Mouse (Mus musculus) heart, postnatal 4 days (tissue): ENCODE data around the gene Yipf1. TPM values are rescaled to one million over a fixed set of nuclear protein-coding genes. Genes with fewer than 3 reads are reported as not detected.
"Not testable (repeated sequence)": the region's sequence is repeated elsewhere in the genome, so short reads cannot be mapped to it uniquely, and the experiment has no call there.

Source experiments
- DNase-seq: peaks from one replicate; pipeline ENCODE4 v3.0.0; 2021
- total RNA-seq, 2 experiments: library from RNA; stranded (reverse); gene quantifications; 2 replicates each; pipeline ENCODE4 v1.2.3; 2021

Yipf1 gene
- total RNA-seq, 2 experiments from 2014 or later: 28.0 to 32.3 TPM

DNA sequence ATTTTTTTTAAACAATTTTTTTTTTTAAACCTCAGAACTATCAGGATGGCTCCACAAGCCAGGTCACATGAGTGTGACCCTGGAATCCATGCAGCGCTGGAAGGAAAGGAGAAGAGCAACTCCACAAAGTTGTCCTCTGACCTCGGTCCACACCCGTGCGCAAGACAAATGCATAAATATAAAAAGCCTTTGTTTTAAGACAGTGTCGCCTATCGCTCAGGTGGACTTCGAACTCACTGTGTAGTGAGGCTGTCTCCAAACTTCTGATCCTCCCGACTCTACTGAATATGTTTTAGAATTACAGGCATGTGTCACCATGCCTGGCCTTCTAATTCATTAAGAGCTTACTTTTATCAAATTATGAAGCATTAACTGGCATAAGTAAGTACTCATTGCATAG, 14.4 kb downstream of the Yipf1 start:
- DNase-seq: no peak

GRCm38 (mm10) chr4:107333514-107333913, 19.4 kb downstream of the Yipf1 start:
- no peak for DNase-seq

- no peak for DNase-seq
Observed at GRCm38 (mm10) chr4:107336356-107336755, 22.2 kb downstream of the Yipf1 start.

DNA sequence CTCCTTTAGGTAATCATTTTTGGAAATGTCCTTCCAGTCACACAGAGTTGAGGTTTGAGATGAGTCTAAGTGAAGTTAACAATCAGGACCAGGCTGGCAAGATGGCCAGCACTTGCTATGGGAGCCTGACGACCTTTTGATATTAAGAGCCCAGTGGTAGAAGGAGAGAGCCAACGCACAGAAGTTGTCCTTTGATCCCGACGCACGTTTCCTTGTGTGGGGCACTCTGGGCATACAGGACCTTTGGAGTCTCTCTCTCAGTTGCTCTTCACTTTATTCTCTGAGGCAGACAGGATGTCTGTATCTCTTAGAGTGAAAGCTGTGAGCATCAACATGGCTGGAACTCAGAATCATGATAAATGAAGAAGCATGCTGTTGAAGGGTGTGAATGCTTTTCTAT, 23.3 kb downstream of the Yipf1 start:
- no peak for DNase-seq

- no peak for DNase-seq
Observed at GRCm38 (mm10) chr4:107341354-107341753, 27.2 kb downstream of the Yipf1 start.

- DNase-seq: no peak
Observed at GRCm38 (mm10) chr4:107344612-107345011, 30.4 kb downstream of the Yipf1 start.

GRCm38 (mm10) chr4:107347221-107347620, 33.1 kb downstream of the Yipf1 start:
- DNase-seq: no peak

DNA sequence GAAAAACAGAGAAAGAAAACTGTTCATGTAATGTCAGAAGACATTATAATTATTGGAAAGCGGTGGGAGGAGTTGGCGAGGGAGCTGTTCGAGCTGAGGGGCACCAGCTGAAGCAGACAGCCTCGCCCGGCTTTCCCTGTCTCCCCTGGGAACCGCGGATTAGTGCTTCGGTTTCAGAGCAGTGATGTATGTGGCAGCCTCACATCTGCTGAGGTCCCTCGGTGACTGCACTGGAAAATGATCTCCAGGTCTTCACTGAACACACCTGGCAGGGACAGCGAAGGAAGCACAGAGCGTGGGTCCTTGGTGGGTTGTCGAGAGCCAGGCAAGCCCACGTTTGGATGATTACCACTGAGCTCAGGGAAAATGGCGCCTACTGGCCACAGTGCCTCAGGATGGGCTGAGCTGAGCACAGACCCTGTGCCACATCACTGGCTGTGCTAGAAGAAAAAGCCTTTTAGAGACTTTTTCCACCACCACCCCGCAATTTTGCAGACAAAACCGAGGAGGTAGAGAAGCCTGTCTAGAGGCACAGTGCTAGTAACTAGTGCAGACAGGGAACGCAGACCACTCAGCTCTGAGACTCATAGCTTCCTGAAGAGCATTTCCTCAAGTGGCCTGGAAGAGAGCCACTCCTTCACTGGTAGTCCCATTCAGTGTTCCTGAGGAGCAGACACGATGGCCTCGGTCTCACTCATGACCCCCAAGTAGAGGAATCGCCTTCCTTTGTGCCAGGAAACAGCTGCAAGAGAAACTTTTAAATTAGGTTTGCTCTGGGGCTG, 34.6 kb downstream of the Yipf1 start:
- no peak for DNase-seq

- DNase-seq: peak; percentile 45
Observed at GRCm38 (mm10) chr4:107349311-107350008, 35.3 kb downstream of the Yipf1 start.

GRCm38 (mm10) chr4:107351368-107351767, 37.2 kb downstream of the Yipf1 start:
- DNase-seq: no peak

GRCm38 (mm10) chr4:107353612-107354011, 39.4 kb downstream of the Yipf1 start:
- no peak for DNase-seq

DNA sequence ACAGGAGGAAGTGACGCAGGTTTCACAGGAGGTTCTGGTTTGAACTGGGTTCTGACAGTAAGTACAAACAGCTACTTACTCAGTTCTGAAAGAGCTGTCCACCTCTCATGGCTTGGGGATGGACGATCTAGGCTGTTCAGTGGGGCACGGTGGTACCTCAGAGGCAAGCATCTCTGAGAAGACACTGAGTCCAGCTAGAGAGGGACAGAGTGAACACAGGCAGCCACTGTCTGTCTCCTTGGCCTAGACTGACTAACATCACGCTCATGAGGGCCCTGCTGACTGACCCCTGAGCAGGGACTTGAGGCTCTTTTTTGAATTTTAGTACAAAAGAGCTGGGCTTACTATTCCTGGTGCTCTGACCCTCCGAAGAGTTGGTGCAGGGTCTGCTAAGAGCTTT, 40.0 kb downstream of the Yipf1 start:
- no peak for DNase-seq

DNA sequence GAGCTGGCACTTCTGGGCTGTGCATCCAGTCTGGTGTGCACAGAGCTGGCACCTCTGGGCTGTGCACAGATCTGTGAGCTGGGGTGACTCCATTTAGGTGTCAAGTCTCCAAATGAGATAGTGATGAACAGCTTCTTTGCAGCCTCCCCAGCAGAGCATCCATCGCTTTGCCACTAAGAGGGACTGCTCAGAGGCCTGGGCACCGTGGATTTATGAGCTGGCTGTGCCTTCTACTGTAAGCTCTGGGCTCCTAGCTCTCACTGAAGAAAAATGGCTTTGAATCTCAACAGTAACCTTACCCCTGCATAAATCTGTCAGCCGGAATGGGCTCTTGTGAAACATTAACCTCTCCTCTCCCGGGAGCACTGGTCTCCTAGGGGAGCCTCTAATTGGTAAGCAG, 40.4 kb downstream of the Yipf1 start:
- no peak for DNase-seq

DNA sequence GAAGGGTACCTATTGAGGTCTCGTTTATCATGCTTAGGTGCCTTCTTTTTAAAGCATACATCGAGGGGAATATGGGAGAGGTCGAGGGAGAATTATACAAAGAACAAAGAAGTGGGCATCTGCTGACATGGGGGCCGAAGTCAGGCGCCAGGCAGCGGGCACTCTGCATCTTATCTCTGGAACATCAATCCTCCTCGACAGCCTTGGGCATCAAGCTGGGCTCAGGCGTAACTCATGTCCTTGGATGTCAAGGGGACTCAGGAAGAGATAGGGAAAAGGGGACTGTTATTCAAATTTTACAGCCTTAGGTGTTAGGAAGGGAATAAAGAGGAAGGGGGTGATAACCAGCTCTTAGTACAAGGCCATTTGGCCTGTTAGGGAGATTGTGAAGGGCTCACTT, 43.0 kb downstream of the Yipf1 start:
- DNase-seq: not testable (repeated sequence)

DNA sequence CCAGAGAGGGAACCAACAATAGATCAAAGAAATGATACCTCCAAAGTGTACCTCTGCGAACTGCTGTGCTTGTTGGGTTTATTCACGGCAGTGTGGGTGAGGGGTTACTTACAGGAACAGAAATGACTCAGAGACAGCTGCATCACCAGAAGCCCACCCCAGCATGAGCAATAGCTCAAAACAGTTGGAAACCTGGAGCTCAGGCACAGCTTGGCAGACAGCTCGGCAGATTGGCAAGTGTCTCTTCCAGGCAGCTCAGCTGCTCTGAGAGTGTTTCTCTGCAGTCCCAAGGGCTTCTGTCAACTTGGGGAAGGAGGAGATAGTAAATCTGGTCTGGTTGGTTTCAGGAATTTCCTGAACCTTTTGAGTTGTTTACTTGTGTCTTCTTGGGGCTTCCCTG, 44.3 kb downstream of the Yipf1 start:
- DNase-seq: no peak

DNA sequence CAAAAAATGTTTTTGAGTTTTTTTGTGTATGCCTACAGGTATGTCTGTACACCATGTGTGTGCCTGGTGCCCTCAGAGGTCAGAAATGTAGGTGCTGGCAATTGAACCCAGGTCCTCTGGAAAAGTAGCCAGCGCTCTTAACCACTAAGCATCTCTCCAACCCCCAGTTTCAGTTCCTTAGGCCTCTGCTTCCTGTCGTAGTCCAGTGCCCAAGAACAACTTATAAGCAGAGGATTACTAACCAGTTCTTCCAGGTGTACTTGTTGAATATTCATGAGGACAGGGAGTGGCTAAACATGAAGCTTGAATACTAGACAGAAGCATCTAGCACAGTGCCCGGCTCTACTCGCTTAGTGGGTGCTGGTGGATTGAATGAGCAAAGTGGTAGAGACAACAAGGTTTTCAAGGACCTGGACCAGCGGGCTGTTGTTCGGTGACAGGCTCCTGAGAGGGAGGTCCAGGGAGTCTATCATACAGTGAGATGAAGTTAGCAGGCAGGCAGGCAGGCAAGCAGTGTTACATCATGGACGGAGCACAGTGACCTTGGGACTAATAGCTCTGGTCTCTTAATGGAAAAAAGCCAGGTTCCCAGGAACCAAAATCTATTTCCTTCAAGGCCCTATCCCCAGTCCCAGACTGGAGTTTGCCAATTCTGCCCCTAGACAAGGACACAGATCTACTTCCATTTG, 46.4 kb downstream of the Yipf1 start:
- DNase-seq: no peak

DNA sequence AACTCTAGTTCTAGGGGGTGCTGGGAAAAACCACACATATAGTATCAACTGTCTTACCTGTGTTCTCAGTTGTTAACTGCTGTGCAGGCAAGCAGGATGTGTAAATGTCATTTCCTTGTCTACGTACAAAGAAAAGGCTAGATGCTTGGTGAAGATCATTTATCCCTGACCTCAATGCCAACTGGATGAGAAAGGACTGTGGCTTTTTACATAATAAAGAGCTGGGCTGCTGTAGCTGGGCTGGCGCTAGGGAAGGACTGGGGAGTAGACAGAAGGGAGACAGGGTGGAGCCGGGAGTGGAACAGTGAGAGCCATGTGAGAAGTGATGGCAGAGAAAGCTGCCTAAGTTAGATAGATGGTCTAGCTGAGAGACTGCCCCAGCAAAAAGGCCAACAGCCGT, 48.6 kb downstream of the Yipf1 start:
- DNase-seq: no peak

- no peak for DNase-seq
Observed at GRCm38 (mm10) chr4:107363573-107363972, 49.4 kb downstream of the Yipf1 start.

GRCm38 (mm10) chr4:107364190-107364639, 50.1 kb downstream of the Yipf1 start:
- no peak for DNase-seq

- DNase-seq: not testable (repeated sequence)
Observed at GRCm38 (mm10) chr4:107366408-107366807, 52.2 kb downstream of the Yipf1 start.

DNA sequence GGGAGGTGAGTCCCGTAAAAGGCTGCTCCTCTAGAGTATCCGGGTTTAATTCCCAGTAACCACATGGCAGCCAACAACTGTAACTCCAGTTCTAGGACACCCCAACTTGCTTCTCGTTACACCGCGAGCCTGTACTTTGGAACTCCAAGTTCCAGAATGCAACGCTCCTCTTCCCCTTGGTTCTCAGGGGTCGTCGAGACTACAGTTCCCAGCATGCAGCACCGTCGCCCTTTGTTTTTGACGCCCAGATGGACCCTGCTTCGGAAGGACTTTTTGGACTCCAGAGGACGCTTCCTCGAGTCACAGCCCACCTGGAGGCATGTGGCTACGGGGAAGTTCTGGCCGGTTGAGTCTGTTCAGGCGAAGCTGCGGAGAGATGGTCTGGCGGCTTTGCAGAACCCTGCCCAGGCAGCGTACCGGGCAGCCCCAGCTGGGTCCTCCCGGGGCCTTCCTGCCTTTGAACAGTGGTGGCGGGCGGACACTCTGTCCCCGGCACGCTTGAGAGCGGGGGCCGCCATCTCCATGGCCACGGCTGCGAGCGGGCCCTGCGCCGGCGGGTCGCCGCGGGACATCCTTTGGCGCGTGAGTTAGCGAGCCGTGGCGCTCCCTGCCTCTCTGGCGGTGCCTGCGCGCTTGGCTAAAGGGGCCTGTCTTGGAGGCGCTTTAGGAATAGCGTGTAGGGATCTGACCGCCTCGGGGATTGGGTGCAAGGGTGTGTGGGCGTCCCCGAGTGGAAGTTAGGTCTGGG, 53.6 kb downstream of the Yipf1 start, which contains the start of gene Ndc1:
Gene Ndc1 (plus strand): TSS at position 218 of the 748 bp plus-strand sequence.
- peak; percentile 83 for DNase-seq

DNA sequence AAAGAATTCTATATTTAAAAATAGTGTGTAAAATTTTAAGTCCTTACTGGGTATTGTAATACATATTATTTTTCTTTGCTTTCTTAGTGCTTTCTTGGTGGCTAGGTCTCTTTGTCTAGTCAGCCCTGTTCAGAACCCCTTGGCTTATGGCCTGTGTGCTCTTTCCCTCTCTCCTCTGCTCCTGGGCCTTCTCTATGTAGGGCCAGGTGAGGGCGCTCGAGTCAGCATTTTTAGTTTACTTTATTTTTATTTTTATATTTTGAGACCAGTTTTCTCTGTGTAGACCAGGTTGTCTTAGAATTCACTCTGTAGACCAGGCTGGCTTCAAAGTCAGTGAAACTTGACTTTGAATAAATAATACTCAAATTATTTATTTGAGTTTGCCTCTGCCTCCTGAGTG, 58.1 kb downstream of the Yipf1 start:
- DNase-seq: no peak

DNA sequence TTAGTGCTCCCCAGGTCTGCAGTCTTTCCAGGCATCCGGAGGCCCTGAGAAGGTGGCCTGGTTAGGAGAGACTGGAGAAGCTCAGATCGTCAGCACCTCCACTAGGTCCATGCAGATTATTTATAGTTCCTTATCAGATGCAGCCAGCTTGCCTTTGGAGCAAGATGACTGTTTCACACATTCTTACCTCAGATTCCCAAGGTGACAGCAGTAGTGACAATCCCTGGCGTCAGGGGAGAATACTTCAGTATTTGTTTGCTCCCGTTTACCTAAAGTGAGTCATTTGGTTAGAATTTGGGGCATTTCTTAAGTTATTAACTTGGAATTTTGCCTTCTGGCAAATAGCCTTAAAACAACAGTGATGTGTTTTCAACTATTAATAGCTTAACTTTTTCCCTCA, 60.5 kb downstream of the Yipf1 start:
- DNase-seq: no peak
